Mouse (Mus musculus): ENCODE results near the gene Adgrg3. TPM values are rescaled to one million over a fixed set of nuclear protein-coding genes. Genes with fewer than 3 reads are reported as not detected.

The Adgrg3 gene
- polyA plus RNA-seq, 1 experiment = 9.1 TPM

GRCm38 (mm10) chr8:94996899-94997856 lies 20.3 kb upstream of the Adgrg3 start:
- Histone ChIP-seq H3K4me3 (no peak overlapping the region), H3K27me3 (ENCODE audit: control insufficient read depth, insufficient read depth, insufficient read length) (no peaks in the 10 kb centered on the region), H3K36me3 (ENCODE audit: control insufficient read depth, insufficient read depth) (no peaks in the 10 kb centered on the region), H3ac (ENCODE audit: control insufficient read depth, insufficient read length) (no peak overlapping the region), H3K79me2 (ENCODE audit: control insufficient read depth, insufficient read depth) (no peaks in the 10 kb centered on the region), H3K4me2 (ENCODE audit: low read depth) (no peak overlapping the region)
- TF ChIP-seq POLR2A (IDR thresholded peaks at IDR 0.05; ENCODE audit: insufficient read length, low read depth) = no peak
- no peak for TF ChIP-seq CEBPB (IDR thresholded peaks at IDR 0.05; ENCODE audit: insufficient read depth, poor library complexity, severe bottlenecking)
- TF ChIP-seq E2F4 (IDR thresholded peaks at IDR 0.05; ENCODE audit: insufficient read depth) = no peak
- no peak for TF ChIP-seq USF1 (IDR thresholded peaks at IDR 0.05; ENCODE audit: low read depth)
- TF ChIP-seq REST (IDR thresholded peaks at IDR 0.05; ENCODE audit: insufficient read depth, insufficient read length) = no peak
- TF ChIP-seq MAX (IDR thresholded peaks at IDR 0.05; ENCODE audit: low read depth) = no peak
- no peak for TF ChIP-seq MYOG (IDR thresholded peaks at IDR 0.05; ENCODE audit: control insufficient read depth in 1 of 3, insufficient read depth in 1 of 3, insufficient read length in 2 of 3, low read depth in 2 of 3)
- no peak for TF ChIP-seq SRF (IDR thresholded peaks at IDR 0.05; ENCODE audit: control insufficient read depth, insufficient read length, low read depth)
- TF ChIP-seq MYOD1 (IDR thresholded peaks at IDR 0.05; ENCODE audit: control insufficient read depth in 1 of 3, insufficient read length in 2 of 3, low read depth in 2 of 3) = no peak
- TF ChIP-seq TCF3 (IDR thresholded peaks at IDR 0.05; ENCODE audit: insufficient read length, low read depth) = no peak
- no peak for TF ChIP-seq TCF12 (IDR thresholded peaks at IDR 0.05; ENCODE audit: insufficient read depth, poor library complexity, severe bottlenecking)
- TF ChIP-seq POLR2AphosphoS2 (IDR thresholded peaks at IDR 0.05; ENCODE audit: insufficient read length, low read depth) = no peak

- no peaks in the 10 kb centered on the region for H3K79me2 ChIP-seq (ENCODE audit: control insufficient read depth, insufficient read depth)
Observed at GRCm38 (mm10) chr8:94997857-94998243, 19.6 kb upstream of the Adgrg3 start.

GRCm38 (mm10) chr8:94998431-94998830 lies 19.1 kb upstream of the Adgrg3 start:
- Histone ChIP-seq H3ac (ENCODE audit: control insufficient read depth, insufficient read length) (no peak overlapping the region), H3K36me3 (ENCODE audit: control insufficient read depth, insufficient read depth) (no peaks in the 10 kb centered on the region), H3K4me3 (no peak overlapping the region), H3K4me2 (ENCODE audit: low read depth) (no peak overlapping the region), H3K79me2 (ENCODE audit: control insufficient read depth, insufficient read depth) (no peaks in the 10 kb centered on the region), H3K27me3 (ENCODE audit: control insufficient read depth, insufficient read depth, insufficient read length) (no peaks in the 10 kb centered on the region)
- TF ChIP-seq MYOD1 (IDR thresholded peaks at IDR 0.05; ENCODE audit: control insufficient read depth in 1 of 3, insufficient read length in 2 of 3, low read depth in 2 of 3) (no peak), E2F4 (IDR thresholded peaks at IDR 0.05; ENCODE audit: insufficient read depth) (no peak), POLR2A (IDR thresholded peaks at IDR 0.05; ENCODE audit: insufficient read length, low read depth) (no peak), MAX (IDR thresholded peaks at IDR 0.05; ENCODE audit: low read depth) (no peak), REST (IDR thresholded peaks at IDR 0.05; ENCODE audit: insufficient read depth, insufficient read length) (no peak), TCF3 (IDR thresholded peaks at IDR 0.05; ENCODE audit: insufficient read length, low read depth) (no peak), MYOG (IDR thresholded peaks at IDR 0.05; ENCODE audit: control insufficient read depth in 1 of 3, insufficient read depth in 1 of 3, insufficient read length in 2 of 3, low read depth in 2 of 3) (no peak), SRF (IDR thresholded peaks at IDR 0.05; ENCODE audit: control insufficient read depth, insufficient read length, low read depth) (no peak), POLR2AphosphoS2 (IDR thresholded peaks at IDR 0.05; ENCODE audit: insufficient read length, low read depth) (no peak), CEBPB (IDR thresholded peaks at IDR 0.05; ENCODE audit: insufficient read depth, poor library complexity, severe bottlenecking) (no peak), TCF12 (IDR thresholded peaks at IDR 0.05; ENCODE audit: insufficient read depth, poor library complexity, severe bottlenecking) (no peak), USF1 (IDR thresholded peaks at IDR 0.05; ENCODE audit: low read depth) (no peak)

More at GRCm38 (mm10) chr8:94997857-94998243, 19.6 kb upstream of the Adgrg3 start:
- Histone ChIP-seq H3K4me2 (ENCODE audit: low read depth) (no peak overlapping the region), H3K4me3 (no peak overlapping the region), H3ac (ENCODE audit: control insufficient read depth, insufficient read length) (no peak overlapping the region), H3K27me3 (ENCODE audit: control insufficient read depth, insufficient read depth, insufficient read length) (no peaks in the 10 kb centered on the region), H3K36me3 (ENCODE audit: control insufficient read depth, insufficient read depth) (no peaks in the 10 kb centered on the region)
- TF ChIP-seq REST (IDR thresholded peaks at IDR 0.05; ENCODE audit: insufficient read depth, insufficient read length) (no peak), MAX (IDR thresholded peaks at IDR 0.05; ENCODE audit: low read depth) (no peak), POLR2A (IDR thresholded peaks at IDR 0.05; ENCODE audit: insufficient read length, low read depth) (no peak), POLR2AphosphoS2 (IDR thresholded peaks at IDR 0.05; ENCODE audit: insufficient read length, low read depth) (no peak), TCF12 (IDR thresholded peaks at IDR 0.05; ENCODE audit: insufficient read depth, poor library complexity, severe bottlenecking) (no peak), CEBPB (IDR thresholded peaks at IDR 0.05; ENCODE audit: insufficient read depth, poor library complexity, severe bottlenecking) (no peak), TCF3 (IDR thresholded peaks at IDR 0.05; ENCODE audit: insufficient read length, low read depth) (no peak)

- Histone ChIP-seq H3K36me3 (ENCODE audit: control insufficient read depth, insufficient read depth) (no peaks in the 10 kb centered on the region), H3K4me2 (ENCODE audit: low read depth) (no peak overlapping the region), H3K4me3 (no peak overlapping the region), H3K27me3 (ENCODE audit: control insufficient read depth, insufficient read depth, insufficient read length) (no peaks in the 10 kb centered on the region), H3K79me2 (ENCODE audit: control insufficient read depth, insufficient read depth) (no peaks in the 10 kb centered on the region), H3ac (ENCODE audit: control insufficient read depth, insufficient read length) (no peak overlapping the region)
- TF ChIP-seq POLR2A (IDR thresholded peaks at IDR 0.05; ENCODE audit: insufficient read length, low read depth) = no peak
- no peak for TF ChIP-seq TCF3 (IDR thresholded peaks at IDR 0.05; ENCODE audit: insufficient read length, low read depth)
- TF ChIP-seq REST (IDR thresholded peaks at IDR 0.05; ENCODE audit: insufficient read depth, insufficient read length) = no peak
- no peak for TF ChIP-seq MYOG (IDR thresholded peaks at IDR 0.05; ENCODE audit: control insufficient read depth in 1 of 3, insufficient read depth in 1 of 3, insufficient read length in 2 of 3, low read depth in 2 of 3)
- no peak for TF ChIP-seq USF1 (IDR thresholded peaks at IDR 0.05; ENCODE audit: low read depth)
- no peak for TF ChIP-seq CEBPB (IDR thresholded peaks at IDR 0.05; ENCODE audit: insufficient read depth, poor library complexity, severe bottlenecking)
- no peak for TF ChIP-seq MYOD1 (IDR thresholded peaks at IDR 0.05; ENCODE audit: control insufficient read depth in 1 of 3, insufficient read length in 2 of 3, low read depth in 2 of 3)
- TF ChIP-seq E2F4 (IDR thresholded peaks at IDR 0.05; ENCODE audit: insufficient read depth) = no peak
- TF ChIP-seq MAX (IDR thresholded peaks at IDR 0.05; ENCODE audit: low read depth) = no peak
- no peak for TF ChIP-seq POLR2AphosphoS2 (IDR thresholded peaks at IDR 0.05; ENCODE audit: insufficient read length, low read depth)
- no peak for TF ChIP-seq TCF12 (IDR thresholded peaks at IDR 0.05; ENCODE audit: insufficient read depth, poor library complexity, severe bottlenecking)
- TF ChIP-seq SRF (IDR thresholded peaks at IDR 0.05; ENCODE audit: control insufficient read depth, insufficient read length, low read depth) = no peak
Observed at GRCm38 (mm10) chr8:94999004-94999403, 18.5 kb upstream of the Adgrg3 start.

All from myocyte (in vitro differentiated cells).